Mouse (Mus musculus): ENCODE results near the gene Thoc3.

DNA sequence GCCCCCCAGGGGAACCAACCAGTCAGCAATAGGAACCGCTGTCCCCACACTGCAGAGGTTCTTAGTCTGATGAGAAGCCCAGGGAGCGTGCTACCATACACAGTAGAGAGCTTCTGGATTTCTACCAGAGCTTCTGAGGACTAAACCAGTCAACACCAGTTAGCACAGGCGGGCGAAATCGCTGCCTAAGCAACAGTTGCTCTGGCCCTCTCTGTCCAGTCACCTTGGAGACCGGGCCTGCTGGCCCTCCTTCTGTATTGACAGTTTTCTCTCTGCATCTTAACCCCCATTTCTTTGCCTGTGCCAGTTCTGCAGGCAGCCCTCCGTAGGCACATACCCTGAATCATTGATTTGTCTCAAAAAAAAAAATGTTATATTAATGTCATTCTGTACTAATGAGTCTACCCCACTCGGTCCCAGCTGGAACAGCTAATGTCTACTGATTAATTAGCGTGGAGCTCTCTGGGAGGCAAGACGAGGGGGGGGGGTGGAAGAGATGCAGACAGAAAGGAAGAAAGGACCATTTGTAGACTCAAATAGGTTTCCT lies 49.8 kb downstream of the Thoc3 start:
- TF ChIP-seq CTCF (IDR thresholded peaks at IDR 0.05; ENCODE audit: control insufficient read depth, insufficient read depth, insufficient read length) (no peak), USF1 (IDR thresholded peaks at IDR 0.05; ENCODE audit: low read depth) (no peak), MYOD1 (IDR thresholded peaks at IDR 0.05; ENCODE audit: control insufficient read depth, insufficient read length, low read depth) (no peak), CEBPB (IDR thresholded peaks at IDR 0.05; ENCODE audit: low read depth) (no peak)

All from C2C12 (cell line).